Mouse (Mus musculus): ENCODE measurements around the gene Ctsz.

Gene Ctsz

DNA sequence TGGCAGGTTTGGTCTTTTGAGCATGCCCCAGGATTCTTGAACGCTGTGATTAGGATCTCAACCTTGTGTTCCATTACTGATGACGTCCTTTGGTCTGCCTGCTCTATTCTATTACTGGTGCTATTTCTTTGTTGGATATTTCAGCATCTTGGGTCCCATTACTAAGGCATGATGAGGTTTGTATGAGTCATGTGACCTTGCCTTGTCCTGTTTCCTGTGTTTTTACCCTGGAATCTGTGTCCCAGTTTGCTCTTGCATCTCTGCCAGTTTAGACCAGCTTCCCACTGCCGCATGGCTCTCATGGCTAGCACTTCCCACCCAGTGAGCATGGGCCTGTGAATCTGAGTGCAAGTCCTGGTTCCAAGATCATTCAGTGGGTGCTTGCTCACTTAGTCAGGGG is 46.9 kb downstream of the Ctsz start:
- DNase-seq: no peak

DNA sequence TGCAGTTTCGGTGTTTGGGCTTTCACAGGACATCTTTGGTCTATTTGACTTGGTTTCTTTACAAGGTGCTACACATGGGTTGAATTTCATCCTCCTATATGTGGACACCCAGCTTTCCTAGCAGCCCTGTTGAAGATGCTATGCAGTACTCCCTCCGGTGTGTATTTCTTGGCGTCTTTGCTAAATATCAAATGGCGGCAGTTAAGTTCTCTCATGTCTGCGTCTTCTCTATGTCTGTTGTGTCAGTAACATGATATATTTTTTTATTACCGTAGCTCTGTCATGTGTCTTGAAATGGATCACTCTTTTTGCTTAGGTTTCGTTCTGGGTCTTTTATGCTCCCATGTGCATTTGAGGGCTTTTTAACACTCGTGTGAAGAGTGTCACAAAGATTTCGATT is 57.8 kb downstream of the Ctsz start:
- no peak for DNase-seq

All from kidney, adult 8-10 months (tissue).